In the genomic region with DNA sequence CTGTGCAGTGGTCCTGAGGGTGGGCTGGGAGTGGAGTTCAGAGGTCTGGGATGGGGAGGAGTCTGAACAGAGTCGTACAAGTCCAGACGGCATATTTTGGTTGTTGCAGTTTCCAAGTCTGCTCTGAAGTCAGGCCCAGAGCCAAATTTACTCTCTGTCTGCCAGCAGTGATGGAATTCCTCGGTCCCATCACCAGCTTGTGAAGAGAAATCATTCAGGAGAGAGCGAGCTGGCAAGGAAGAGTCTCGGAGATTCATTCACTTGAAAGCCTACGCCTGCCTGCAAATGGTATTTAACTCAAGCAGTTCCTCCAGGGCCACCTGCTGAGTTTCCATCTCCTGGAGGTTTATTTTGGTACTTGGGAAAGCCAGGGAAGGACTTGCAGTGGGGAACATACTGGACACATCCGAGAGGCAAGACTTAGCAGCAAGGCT, we compare ENCODE assay signal across 9 mouse cellular contexts. TPM values are rescaled to one million over a fixed set of nuclear protein-coding genes. Genes with fewer than 3 reads are reported as not detected.
DNase-seq lines count a peak whose midpoint lies in the region; ATAC-seq and TF ChIP-seq lines count a peak whose summit lies in the region.
"Had no signal": no experiment of that assay in that cellular context is flagged by ENCODE, and none has a peak within 500 bp of the region (broad histone marks: within the 10 kb centered on the region; RNA-seq: fewer than 3 reads in every experiment).

No protein-coding gene starts in this region.

- peak; percentile 75 for DNase-seq in forebrain, embryonic 14.5 days (ENCODE audit: low spot score)
- no peak for DNase-seq in forebrain, embryonic 11.5 days (ENCODE audit: low spot score)
- peak; percentile 88 for DNase-seq in Muller cell, postnatal 12 days (ENCODE audit: inconsistent ontology term)
- peak; percentile 45 for DNase-seq in embryo, embryonic 11 days
- peak; percentile 59 for DNase-seq in heart, postnatal 0 days (ENCODE audit: low spot score)
- peak; percentile 77 to 87 for DNase-seq in right cerebral cortex, postnatal 10 days (ENCODE audit: low spot score in 2 of 2)
- no peak for DNase-seq in midbrain, embryonic 11.5 days (ENCODE audit: low spot score, missing footprints)
- DNase-seq in liver, result no peak
- DNase-seq: liver, embryonic 13.5 days had no signal

- H3K36me3 ChIP-seq in forebrain, embryonic 14.5 days (ENCODE audit: control insufficient read depth, insufficient read depth, low read length), result no peaks in the 10 kb centered on the region
- no peaks in the 10 kb centered on the region for H3K36me3 ChIP-seq in forebrain, embryonic 11.5 days (ENCODE audit: control insufficient read depth, insufficient read depth, low read length)
- no peaks in the 10 kb centered on the region for H3K36me3 ChIP-seq in heart, postnatal 0 days (replicated peaks; ENCODE audit: control insufficient read depth, insufficient read depth, low read length)
- no peaks in the 10 kb centered on the region for H3K36me3 ChIP-seq in midbrain, embryonic 11.5 days (ENCODE audit: control insufficient read depth, insufficient read depth, low read length)
- H3K36me3 ChIP-seq: liver, embryonic 13.5 days had no signal

- peak; percentile 47; the same call in 1 of the 2 replicates for ATAC-seq in forebrain, embryonic 14.5 days
- ATAC-seq in forebrain, embryonic 11.5 days (replicated peaks; ENCODE audit: low FRiP score), result no peak
- ATAC-seq in heart, postnatal 0 days (ENCODE audit: insufficient read depth, low read depth), result peak; percentile 44
- no peak for ATAC-seq in midbrain, embryonic 11.5 days (ENCODE audit: low FRiP score)

- no peak overlapping the region for H3K4me3 ChIP-seq in forebrain, embryonic 14.5 days (ENCODE audit: low read depth, low read length)
- no peak overlapping the region for H3K4me3 ChIP-seq in forebrain, embryonic 11.5 days (ENCODE audit: low read depth, low read length)
- H3K4me3 ChIP-seq in heart, postnatal 0 days (ENCODE audit: low read depth, low read length), result peak overlapping the region; percentile 15
- H3K4me3 ChIP-seq in midbrain, embryonic 11.5 days (ENCODE audit: low read depth, low read length), result no peak overlapping the region
- H3K4me3 ChIP-seq: liver, embryonic 13.5 days had no signal

- H3K9ac ChIP-seq in forebrain, embryonic 14.5 days (ENCODE audit: low read length), result no peak overlapping the region; the same call in 1 of the 2 replicates
- no peak overlapping the region for H3K9ac ChIP-seq in forebrain, embryonic 11.5 days (ENCODE audit: low read length)
- no peak overlapping the region for H3K9ac ChIP-seq in heart, postnatal 0 days (replicated peaks; ENCODE audit: low read depth, low read length)
- H3K9ac ChIP-seq in midbrain, embryonic 11.5 days (ENCODE audit: low read length), result no peak overlapping the region
- H3K9ac ChIP-seq: liver, embryonic 13.5 days had no signal

- WGBS in forebrain, embryonic 14.5 days, result 41% methylated on average over 7 of the region's 7 CpGs
- 54% methylated on average over 7 of the region's 7 CpGs for WGBS in forebrain, embryonic 11.5 days
- WGBS in heart, postnatal 0 days, result 18% methylated on average over 7 of the region's 7 CpGs
- WGBS in midbrain, embryonic 11.5 days, result 73% methylated on average over 7 of the region's 7 CpGs

- peaks cover 24% of the 10 kb centered on the region for H3K4me1 ChIP-seq in forebrain, embryonic 14.5 days (ENCODE audit: control insufficient read depth, insufficient read depth, low read length)
- no peaks in the 10 kb centered on the region; the same call in 1 of the 2 replicates for H3K4me1 ChIP-seq in forebrain, embryonic 11.5 days (replicated peaks; ENCODE audit: control insufficient read depth, insufficient read depth, low read length)
- H3K4me1 ChIP-seq in heart, postnatal 0 days (ENCODE audit: control insufficient read depth, insufficient read depth), result peaks cover 32% of the 10 kb centered on the region
- H3K4me1 ChIP-seq in midbrain, embryonic 11.5 days (ENCODE audit: control insufficient read depth, insufficient read depth, low read length), result peaks cover 5% of the 10 kb centered on the region
- H3K4me1 ChIP-seq: liver, embryonic 13.5 days had no signal

- no peak overlapping the region for H3K27ac ChIP-seq in forebrain, embryonic 14.5 days (ENCODE audit: low read depth, low read length)
- H3K27ac ChIP-seq in forebrain, embryonic 11.5 days (ENCODE audit: low read depth, low read length), result no peak overlapping the region
- peak overlapping the region; percentile 84 for H3K27ac ChIP-seq in heart, postnatal 0 days (ENCODE audit: low read depth)
- no peak overlapping the region for H3K27ac ChIP-seq in midbrain, embryonic 11.5 days (ENCODE audit: low read depth, low read length)
- H3K27ac ChIP-seq: liver, embryonic 13.5 days had no signal

- H3K9me3 ChIP-seq in forebrain, embryonic 14.5 days (replicated peaks; ENCODE audit: control insufficient read depth, low read length), result no peaks in the 10 kb centered on the region
- H3K9me3 ChIP-seq in forebrain, embryonic 11.5 days (ENCODE audit: control insufficient read depth, low read length), result no peaks in the 10 kb centered on the region
- H3K9me3 ChIP-seq in heart, postnatal 0 days (replicated peaks; ENCODE audit: control insufficient read depth, low read length), result peaks cover 5% of the 10 kb centered on the region; the same call in 1 of the 2 replicates
- no peaks in the 10 kb centered on the region; the same call in 1 of the 2 replicates for H3K9me3 ChIP-seq in midbrain, embryonic 11.5 days (ENCODE audit: control insufficient read depth, low read length)
- H3K9me3 ChIP-seq: liver, embryonic 13.5 days had no signal

- no peak for TF ChIP-seq CTCF in heart, postnatal 0 days (IDR thresholded peaks at IDR 0.05; ENCODE audit: low read depth)

- no peaks in the 10 kb centered on the region for H3K27me3 ChIP-seq in forebrain, embryonic 14.5 days (replicated peaks; ENCODE audit: control insufficient read depth, insufficient read depth, low read length)
- H3K27me3 ChIP-seq in forebrain, embryonic 11.5 days (ENCODE audit: control insufficient read depth, insufficient read depth, low read length), result no peaks in the 10 kb centered on the region
- no peaks in the 10 kb centered on the region for H3K27me3 ChIP-seq in heart, postnatal 0 days (ENCODE audit: control insufficient read depth, insufficient read depth, low read length)
- no peaks in the 10 kb centered on the region for H3K27me3 ChIP-seq in midbrain, embryonic 11.5 days (ENCODE audit: control insufficient read depth, insufficient read depth, low read length)
- H3K27me3 ChIP-seq: liver, embryonic 13.5 days had no signal

- H3K4me2 ChIP-seq in forebrain, embryonic 14.5 days (ENCODE audit: low read length), result no peak overlapping the region
- no peak overlapping the region for H3K4me2 ChIP-seq in forebrain, embryonic 11.5 days (ENCODE audit: low read depth, low read length, severe bottlenecking)
- H3K4me2 ChIP-seq in heart, postnatal 0 days (ENCODE audit: low read depth, low read length), result peak overlapping the region; percentile 50
- H3K4me2 ChIP-seq in midbrain, embryonic 11.5 days, result no peak overlapping the region
- H3K4me2 ChIP-seq: liver, embryonic 13.5 days had no signal

- TF ChIP-seq EP300 in heart, postnatal 0 days (IDR thresholded peaks at IDR 0.05; ENCODE audit: low read depth), result no peak

RNA-seq across cellular contexts. Expression of a gene that starts 13.3 kb away (rescaled TPM):
- 10.1 and 10.8 TPM in 2 replicates for polyA plus RNA-seq in forebrain, embryonic 14.5 days (2014; fragmentation: Nextera tagmentation; extraction: Ambion mirVana)
- polyA plus RNA-seq in forebrain, embryonic 11.5 days (2014; fragmentation: Nextera tagmentation; extraction: Ambion mirVana), result 14.5 and 16.2 TPM in 2 replicates
- 11.5 and 36.6 TPM in 2 replicates for total RNA-seq in heart, postnatal 0 days (2014; rRNA removed; ENCODE audit: low replicate concordance)
- polyA plus RNA-seq in heart, postnatal 0 days (2015; fragmentation: Nextera tagmentation; extraction: Ambion mirVana), result 3.3 and 3.7 TPM in 2 replicates
- polyA plus RNA-seq in midbrain, embryonic 11.5 days (2014; fragmentation: Nextera tagmentation; extraction: Ambion mirVana), result 3.4 and 3.5 TPM in 2 replicates

Comparison
In these comparisons a context has a peak if more than half of its experiments do, and no peak if none do; other contexts are left out.
1. ATAC-seq: peak in forebrain, embryonic 14.5 days (single experiment) and heart, postnatal 0 days (single experiment); none in forebrain, embryonic 11.5 days (single experiment) and midbrain, embryonic 11.5 days (single experiment).
2. DNase-seq: peak in forebrain, embryonic 14.5 days (single experiment), Muller cell, postnatal 12 days (single experiment), embryo, embryonic 11 days (single experiment), heart, postnatal 0 days (single experiment) and right cerebral cortex, postnatal 10 days (2 of 2); none in forebrain, embryonic 11.5 days (single experiment), midbrain, embryonic 11.5 days (single experiment) and liver (single experiment).